Mouse (Mus musculus) liver, adult 2 months (tissue): ENCODE data around the gene Ccs. TPM values are rescaled to one million over a fixed set of nuclear protein-coding genes. Genes with fewer than 3 reads are reported as not detected.

Source experiments
- DNase-seq: peaks from one replicate; pipeline ENCODE4 v3.0.0-alpha.2; 2011; ENCODE audit warnings: low read depth, low spot score; ENCODE audit errors: extremely low read depth
- H3K27ac ChIP-seq: fragments of 200-500 bp; replicated peaks from 2 replicates; pipeline ENCODE4 v1.5.1; 2012; ENCODE audit warnings: low read depth, mild to moderate bottlenecking, control low read depth, inconsistent platforms, low read length; ENCODE audit not compliant: insufficient read depth
- H3K27me3 ChIP-seq: fragments of 200-500 bp; 2 replicates; pipeline ENCODE4 v1.6.1; 2012; ENCODE audit warnings: mild to moderate bottlenecking, moderate library complexity, low read length, inconsistent platforms; ENCODE audit not compliant: control insufficient read depth, insufficient read depth
- H3K36me3 ChIP-seq: fragments of 200-500 bp; 2 replicates; pipeline ENCODE4 v1.6.1; 2012; ENCODE audit warnings: low read length, inconsistent platforms; ENCODE audit not compliant: control insufficient read depth, insufficient read depth
- H3K4me1 ChIP-seq: fragments of 200-500 bp; 2 replicates; pipeline ENCODE4 v1.6.1; 2011; ENCODE audit warnings: low read length; ENCODE audit not compliant: control insufficient read depth, insufficient read depth
- H3K4me3 ChIP-seq: fragments of 200-500 bp; 2 replicates; pipeline ENCODE4 v1.5.1; 2011; ENCODE audit warnings: low read depth, mild to moderate bottlenecking, control low read depth, low read length, moderate library complexity; ENCODE audit not compliant: insufficient read depth
- H3K79me2 ChIP-seq: fragments of 200-500 bp; 2 replicates; pipeline ENCODE4 v1.6.1; 2012; ENCODE audit warnings: inconsistent platforms, mild to moderate bottlenecking, low read length, moderate library complexity; ENCODE audit not compliant: control insufficient read depth, insufficient read depth
- H3K9ac ChIP-seq: fragments of 200-500 bp; 2 replicates; pipeline ENCODE4 v1.6.1; 2012; ENCODE audit warnings: low read depth, mild to moderate bottlenecking, control low read depth, inconsistent platforms, low read length
- CTCF ChIP-seq: fragments of 200-500 bp; IDR thresholded peaks from 2 replicates; pipeline ENCODE4 v1.5.1; 2011; ENCODE audit warnings: low read depth, low read length, control low read depth
- POLR2A ChIP-seq: fragments of 200-500 bp; IDR thresholded peaks from 2 replicates; pipeline ENCODE4 v1.6.1; 2011; ENCODE audit warnings: low read length, control low read depth; ENCODE audit not compliant: insufficient read depth; ENCODE audit errors: extremely low read depth
- WGBS: fragments of 180-500 bp; shearing (Covaris S2); methylation state at CpG from one replicate; pipeline ENCODE4 v1.1.7; 2018; 5-methylcytosine and 5-hydroxymethylcytosine counted together
- polyA plus RNA-seq: library from polyadenylated mRNA; depleted of rRNA; stranded (reverse); fragments of >200 nt; gene quantifications from 2 replicates; pipeline ENCODE4 v1.2.3, GENCODE M21; 2012; rRNA removed
- total RNA-seq: library from RNA; depleted of rRNA; stranded (reverse); fragments of >200 nt; gene quantifications from 2 replicates; pipeline ENCODE4 v1.2.3, GENCODE M21; 2014; rRNA removed

Ccs gene
- total and polyA plus RNA-seq, 2 experiments, result 174 to 245 TPM

- H3K36me3 ChIP-seq, result peaks cover 75% of the 10 kb centered on the region
- 0 out of 2 replicates have a peak overlapping the region, but pooled peaks have one; percentile 2 for H3K27ac ChIP-seq
- H3K4me3 ChIP-seq, result no peak overlapping the region
- no peaks in the 10 kb centered on the region for H3K27me3 ChIP-seq
- DNase-seq, result no peak
- peaks cover 23% of the 10 kb centered on the region for H3K4me1 ChIP-seq
- H3K79me2 ChIP-seq, result peaks cover 43% of the 10 kb centered on the region
- 73% methylated on average over 7 of the region's 7 CpGs for WGBS
- H3K9ac ChIP-seq, result no peak overlapping the region
- no peak for TF ChIP-seq CTCF
- TF ChIP-seq POLR2A, result no peak
Measured at GRCm38 (mm10) chr19:4785206-4785605, 53.9 kb downstream of the Ccs start.

DNA sequence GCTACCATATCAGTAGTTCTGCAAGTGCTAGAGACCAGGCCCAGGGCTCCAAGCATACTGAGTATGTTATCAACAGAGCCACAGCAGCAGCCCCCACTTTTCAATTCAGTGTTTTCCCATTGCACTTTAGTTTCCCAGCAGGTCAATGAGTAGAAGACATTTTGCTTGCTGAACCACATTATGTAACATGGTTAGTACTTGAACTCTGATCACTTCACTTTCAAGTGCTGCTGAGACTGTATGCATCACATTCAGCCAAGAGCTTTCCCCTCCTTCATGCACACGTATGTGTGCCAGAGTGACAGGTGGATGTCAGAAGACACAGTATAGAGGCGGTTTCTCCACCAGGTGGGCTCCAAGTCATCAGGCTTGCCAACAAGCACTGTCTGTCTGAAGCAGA is 56.2 kb downstream of the Ccs start:
- TF ChIP-seq CTCF (no peak), POLR2A (no peak)
- no peak for DNase-seq
- WGBS, result 67% methylated on average over 2 of the region's 2 CpGs
- Histone ChIP-seq H3K27ac (0 out of 2 replicates have a peak overlapping the region, but pooled peaks have one; percentile 26), H3K27me3 (no peaks in the 10 kb centered on the region), H3K79me2 (peaks cover 37% of the 10 kb centered on the region), H3K4me3 (no peak overlapping the region), H3K4me1 (peaks cover 17% of the 10 kb centered on the region), H3K9ac (no peak overlapping the region), H3K36me3 (peaks cover 74% of the 10 kb centered on the region)

Other genes with a start within 250 kb of the Ccs start
- 0.13 and 0.18 TPM in 2 replicates for gene Lrfn4, start 223.7 kb downstream of the Ccs start, total RNA-seq
- gene Lrfn4, start 223.7 kb downstream of the Ccs start, polyA plus RNA-seq, result 0.27 and 0.35 TPM in 2 replicates
- gene Rce1, start 213.7 kb downstream of the Ccs start, total RNA-seq, result 14.8 and 15.7 TPM in 2 replicates
- 31.0 and 44.9 TPM in 2 replicates for gene Rce1, start 213.7 kb downstream of the Ccs start, polyA plus RNA-seq
- gene Gm960, start 140.7 kb downstream of the Ccs start, total RNA-seq, result 0.09 and 0.40 TPM in 2 replicates
- 0.34 and 0.61 TPM in 2 replicates for gene Gm960, start 140.7 kb downstream of the Ccs start, polyA plus RNA-seq
- 36.7 and 41.3 TPM in 2 replicates for gene Sptbn2, start 128.2 kb downstream of the Ccs start, total RNA-seq
- 11.7 and 12.9 TPM in 2 replicates for gene Sptbn2, start 128.2 kb downstream of the Ccs start, polyA plus RNA-seq
- gene Rbm4b, start 82.8 kb downstream of the Ccs start, total RNA-seq, result 19.9 and 20.3 TPM in 2 replicates
- 6.8 and 7.9 TPM in 2 replicates for gene Rbm4b, start 82.8 kb downstream of the Ccs start, polyA plus RNA-seq
- 58.4 and 67.7 TPM in 2 replicates for gene Rbm4, start 45.4 kb downstream of the Ccs start, total RNA-seq
- 25.7 and 32.8 TPM in 2 replicates for gene Rbm4, start 45.4 kb downstream of the Ccs start, polyA plus RNA-seq
- 4.8 and 9.9 TPM in 2 replicates for gene Gm21992, start 27.7 kb downstream of the Ccs start, total RNA-seq
- gene Gm21992, start 27.7 kb downstream of the Ccs start, polyA plus RNA-seq, result 22.3 and 23.6 TPM in 2 replicates
- 9.0 and 12.6 TPM in 2 replicates for gene Rbm14, start 27.7 kb downstream of the Ccs start, total RNA-seq
- 18.4 and 26.1 TPM in 2 replicates for gene Rbm14, start 27.7 kb downstream of the Ccs start, polyA plus RNA-seq
- gene Ccdc87, start within 50 bp of the Ccs start, total RNA-seq, result not detected in 2 replicates
- not detected in 2 replicates for gene Ccdc87, start within 50 bp of the Ccs start, polyA plus RNA-seq
- 44.1 and 55.0 TPM in 2 replicates for gene Ctsf, start 15.8 kb upstream of the Ccs start, total RNA-seq
- 69.4 and 88.9 TPM in 2 replicates for gene Ctsf, start 15.8 kb upstream of the Ccs start, polyA plus RNA-seq
- gene Actn3, start 38.6 kb upstream of the Ccs start, total RNA-seq, result 1.1 TPM in 1 of 2 replicates, not detected in the other
- gene Actn3, start 38.6 kb upstream of the Ccs start, polyA plus RNA-seq, result 0.11 TPM in 1 of 2 replicates, not detected in the other
- gene Zdhhc24, start 39.3 kb upstream of the Ccs start, total RNA-seq, result 2.5 and 3.4 TPM in 2 replicates
- gene Zdhhc24, start 39.3 kb upstream of the Ccs start, polyA plus RNA-seq, result 4.8 and 7.7 TPM in 2 replicates
- gene Bbs1, start 67.3 kb upstream of the Ccs start, total RNA-seq, result 0.65 and 0.87 TPM in 2 replicates
- gene Bbs1, start 67.3 kb upstream of the Ccs start, polyA plus RNA-seq, result 0.73 and 0.95 TPM in 2 replicates
- gene Dpp3, start 89.0 kb upstream of the Ccs start, total RNA-seq, result 52.1 and 69.7 TPM in 2 replicates
- 121 and 122 TPM in 2 replicates for gene Dpp3, start 89.0 kb upstream of the Ccs start, polyA plus RNA-seq
- 1.0 and 3.4 TPM in 2 replicates for gene Peli3, start 103.8 kb upstream of the Ccs start, total RNA-seq
- 1.4 and 2.6 TPM in 2 replicates for gene Peli3, start 103.8 kb upstream of the Ccs start, polyA plus RNA-seq
- gene Mrpl11, start 122.8 kb upstream of the Ccs start, total RNA-seq, result 40.0 and 46.4 TPM in 2 replicates
- 27.6 and 30.7 TPM in 2 replicates for gene Mrpl11, start 122.8 kb upstream of the Ccs start, polyA plus RNA-seq
- gene Npas4, start 151.0 kb upstream of the Ccs start, total RNA-seq, result not detected in 2 replicates
- gene Npas4, start 151.0 kb upstream of the Ccs start, polyA plus RNA-seq, result not detected in 2 replicates
- gene Slc29a2, start 184.5 kb upstream of the Ccs start, total RNA-seq, result 0.28 and 0.34 TPM in 2 replicates
- 1.7 and 2.3 TPM in 2 replicates for gene Slc29a2, start 184.5 kb upstream of the Ccs start, polyA plus RNA-seq
- gene B4gat1, start 199.5 kb upstream of the Ccs start, total RNA-seq, result 11.8 and 13.2 TPM in 2 replicates
- 20.1 and 20.4 TPM in 2 replicates for gene B4gat1, start 199.5 kb upstream of the Ccs start, polyA plus RNA-seq
- gene AC124502.3, start 199.6 kb upstream of the Ccs start, total RNA-seq, result 2.1 and 3.7 TPM in 2 replicates
- 0.07 and 0.09 TPM in 2 replicates for gene AC124502.3, start 199.6 kb upstream of the Ccs start, polyA plus RNA-seq
- 13.2 and 13.8 TPM in 2 replicates for gene Brms1, start 202.0 kb upstream of the Ccs start, total RNA-seq
- gene Brms1, start 202.0 kb upstream of the Ccs start, polyA plus RNA-seq, result 22.6 TPM in 2 replicates
- 0.09 and 0.20 TPM in 2 replicates for gene Rin1, start 211.1 kb upstream of the Ccs start, total RNA-seq
- gene Rin1, start 211.1 kb upstream of the Ccs start, polyA plus RNA-seq, result 0.40 and 0.78 TPM in 2 replicates
- gene Cd248, start 228.7 kb upstream of the Ccs start, total RNA-seq, result 0.18 and 0.54 TPM in 2 replicates
- 0.57 and 0.98 TPM in 2 replicates for gene Cd248, start 228.7 kb upstream of the Ccs start, polyA plus RNA-seq
- under 0.01 TPM in 2 replicates for gene Tmem151a, start 246.2 kb upstream of the Ccs start, total RNA-seq
- 0.24 and 0.26 TPM in 2 replicates for gene Tmem151a, start 246.2 kb upstream of the Ccs start, polyA plus RNA-seq
- gene Yif1a, start 249.2 kb upstream of the Ccs start, total RNA-seq, result 79.3 and 85.7 TPM in 2 replicates
- 188 and 215 TPM in 2 replicates for gene Yif1a, start 249.2 kb upstream of the Ccs start, polyA plus RNA-seq